Mouse (Mus musculus): ENCODE results near the gene Flywch1.
"Not testable (repeated sequence)": the region's sequence is repeated elsewhere in the genome, so short reads cannot be mapped to it uniquely, and the experiment has no call there.

Gene Flywch1

GRCm38 (mm10) chr17:23778447-23778846, 7.0 kb upstream of the Flywch1 start:
- DNase-seq (ENCODE audit: low spot score in 2 of 2): no peak

GRCm38 (mm10) chr17:23777141-23777540, 5.7 kb upstream of the Flywch1 start:
- DNase-seq (ENCODE audit: low spot score in 2 of 2): no peak

- DNase-seq (ENCODE audit: low spot score in 2 of 2): no peak
Observed at GRCm38 (mm10) chr17:23776216-23776615, 4.8 kb upstream of the Flywch1 start.

- peak; percentile 72 to 86 for DNase-seq (ENCODE audit: low spot score in 2 of 2)
Observed at GRCm38 (mm10) chr17:23774090-23774489, 2.7 kb upstream of the Flywch1 start.

GRCm38 (mm10) chr17:23773676-23774075, 2.3 kb upstream of the Flywch1 start:
- no peak for DNase-seq (ENCODE audit: low spot score in 2 of 2)

GRCm38 (mm10) chr17:23772219-23772556, 786 bp upstream of the Flywch1 start:
- not testable (repeated sequence) for DNase-seq (ENCODE audit: low spot score in 2 of 2)

- DNase-seq (ENCODE audit: low spot score in 2 of 2): no peak
Observed at GRCm38 (mm10) chr17:23770896-23771283, 512 bp downstream of the Flywch1 start.

GRCm38 (mm10) chr17:23770493-23770892, 909 bp downstream of the Flywch1 start:
- no peak for DNase-seq (ENCODE audit: low spot score in 2 of 2)

- no peak for DNase-seq (ENCODE audit: low spot score in 2 of 2)
Observed at GRCm38 (mm10) chr17:23762976-23763375, 8.4 kb downstream of the Flywch1 start.

GRCm38 (mm10) chr17:23761155-23761554, 10.2 kb downstream of the Flywch1 start:
- no peak for DNase-seq (ENCODE audit: low spot score in 2 of 2)

- DNase-seq (ENCODE audit: low spot score in 2 of 2): no peak
Observed at GRCm38 (mm10) chr17:23760231-23760630, 11.2 kb downstream of the Flywch1 start.

- no peak for DNase-seq (ENCODE audit: low spot score in 2 of 2)
Observed at GRCm38 (mm10) chr17:23758801-23759200, 12.6 kb downstream of the Flywch1 start.

GRCm38 (mm10) chr17:23757581-23757980, 13.8 kb downstream of the Flywch1 start:
- DNase-seq (ENCODE audit: low spot score in 2 of 2): no peak

- no peak for DNase-seq (ENCODE audit: low spot score in 2 of 2)
Observed at GRCm38 (mm10) chr17:23755689-23756088, 15.7 kb downstream of the Flywch1 start.

GRCm38 (mm10) chr17:23749400-23750191, 21.8 kb downstream of the Flywch1 start:
- DNase-seq (ENCODE audit: low spot score in 2 of 2): no peak

GRCm38 (mm10) chr17:23748631-23749391, 22.6 kb downstream of the Flywch1 start:
- peak in 1 of 2 experiments; percentile 83 for DNase-seq (ENCODE audit: low spot score in 2 of 2)

GRCm38 (mm10) chr17:23748026-23748425, 23.4 kb downstream of the Flywch1 start:
- DNase-seq (ENCODE audit: low spot score in 2 of 2): no peak

- DNase-seq (ENCODE audit: low spot score in 2 of 2): no peak
Observed at GRCm38 (mm10) chr17:23747471-23747870, 23.9 kb downstream of the Flywch1 start.

- DNase-seq (ENCODE audit: low spot score in 2 of 2): no peak
Observed at GRCm38 (mm10) chr17:23746767-23747166, 24.6 kb downstream of the Flywch1 start.

GRCm38 (mm10) chr17:23746311-23746710, 25.1 kb downstream of the Flywch1 start:
- no peak for DNase-seq (ENCODE audit: low spot score in 2 of 2)

GRCm38 (mm10) chr17:23745301-23746251, 25.8 kb downstream of the Flywch1 start, which contains the start of gene Kremen2:
Gene Kremen2 (minus strand): TSS chr17:23745833.
- peak in 1 of 2 experiments; percentile 34 for DNase-seq (ENCODE audit: low spot score in 2 of 2)

- no peak for DNase-seq (ENCODE audit: low spot score in 2 of 2)
Observed at GRCm38 (mm10) chr17:23744651-23745050, 26.8 kb downstream of the Flywch1 start.

All from thymus, postnatal 10 days (tissue).